Mouse (Mus musculus) neural tube, embryonic 13.5 days (tissue): ENCODE measurements around the gene Camkk2. TPM values are rescaled to one million over a fixed set of nuclear protein-coding genes. Genes with fewer than 3 reads are reported as not detected.

Source experiments
- ATAC-seq: fragments of 200-750 bp; cut with Nextera tagmentation; 2 replicates; pipeline ENCODE4 v1.8.0; 2017; ENCODE audit warnings: low read depth, mild to moderate bottlenecking, moderate TSS enrichment, moderate library complexity
- H3K27ac ChIP-seq: fragments of 300-500 bp; sonication (generic); replicated peaks from 2 replicates; pipeline ENCODE4 v1.5.1; 2015; ENCODE audit warnings: moderate library complexity, mild to moderate bottlenecking, inconsistent platforms
- H3K27me3 ChIP-seq: fragments of 300-500 bp; sonication (generic); 2 replicates; pipeline ENCODE4 v1.6.1; 2015; ENCODE audit warnings: mild to moderate bottlenecking, inconsistent platforms
- H3K36me3 ChIP-seq: fragments of 300-500 bp; sonication (generic); 2 replicates; pipeline ENCODE4 v1.6.1; 2015; ENCODE audit warnings: mild to moderate bottlenecking, inconsistent platforms
- H3K4me1 ChIP-seq: fragments of 300-500 bp; sonication (generic); replicated peaks from 2 replicates; pipeline ENCODE4 v1.6.1; 2015; ENCODE audit warnings: inconsistent platforms
- H3K4me2 ChIP-seq: fragments of 300-500 bp; sonication (generic); 2 replicates; pipeline ENCODE4 v1.6.1; 2015; ENCODE audit warnings: inconsistent platforms, mild to moderate bottlenecking, moderate library complexity
- H3K4me3 ChIP-seq: fragments of 300-500 bp; sonication (generic); 2 replicates; pipeline ENCODE4 v1.5.1; 2015; ENCODE audit warnings: mild to moderate bottlenecking, inconsistent platforms
- H3K9ac ChIP-seq: fragments of 300-500 bp; sonication (generic); 2 replicates; pipeline ENCODE4 v1.6.1; 2015; ENCODE audit warnings: moderate library complexity, mild to moderate bottlenecking, inconsistent platforms
- H3K9me3 ChIP-seq: fragments of 300-500 bp; sonication (generic); 2 replicates; pipeline ENCODE4 v1.6.1; 2016; ENCODE audit warnings: inconsistent platforms
- WGBS: fragments of 180-500 bp; shearing (Covaris S2); methylation state at CpG from one replicate; pipeline ENCODE4 v1.1.7; 2015; 5-methylcytosine and 5-hydroxymethylcytosine counted together
- polyA plus RNA-seq: library from polyadenylated mRNA; unstranded; fragments of >200 nt; fragmentation: Nextera tagmentation; extraction: Ambion mirVana; gene quantifications from 2 replicates; pipeline ENCODE4 v1.2.1, GENCODE M21; 2015

Gene Camkk2
- polyA plus RNA-seq, 1 experiment from 2014 or later = 55.4 TPM

GRCm38 (mm10) chr5:122730776-122731175, 48.4 kb downstream of the Camkk2 start:
- Histone ChIP-seq H3K27me3 (no peaks in the 10 kb centered on the region), H3K9ac (no peak overlapping the region), H3K36me3 (peaks cover 25% of the 10 kb centered on the region), H3K4me2 (no peak overlapping the region), H3K27ac (no peak overlapping the region), H3K4me3 (no peak overlapping the region), H3K4me1 (peaks cover 11% of the 10 kb centered on the region; the same call in 1 of the 2 replicates), H3K9me3 (no peaks in the 10 kb centered on the region)
- no peak for ATAC-seq
- 90% methylated on average over 10 of the region's 10 CpGs for WGBS

GRCm38 (mm10) chr5:122727096-122727495, 52.1 kb downstream of the Camkk2 start:
- H3K27me3 ChIP-seq = no peaks in the 10 kb centered on the region
- no peak overlapping the region for H3K27ac ChIP-seq
- H3K9ac ChIP-seq = no peak overlapping the region
- no peak for ATAC-seq
- H3K4me1 ChIP-seq = peaks cover 10% of the 10 kb centered on the region; the same call in 1 of the 2 replicates
- H3K9me3 ChIP-seq = no peaks in the 10 kb centered on the region
- no peak overlapping the region for H3K4me3 ChIP-seq
- WGBS = 95% methylated on average over 7 of the region's 7 CpGs
- peaks cover 10% of the 10 kb centered on the region; the same call in 1 of the 2 replicates for H3K36me3 ChIP-seq
- no peak overlapping the region for H3K4me2 ChIP-seq

GRCm38 (mm10) chr5:122726595-122726994, 52.6 kb downstream of the Camkk2 start:
- Histone ChIP-seq H3K4me3 (no peak overlapping the region), H3K4me2 (no peak overlapping the region), H3K36me3 (peaks cover 10% of the 10 kb centered on the region; the same call in 1 of the 2 replicates), H3K9ac (no peak overlapping the region; the same call in 1 of the 2 replicates), H3K27ac (no peak overlapping the region), H3K4me1 (peaks cover 7% of the 10 kb centered on the region; the same call in 1 of the 2 replicates), H3K9me3 (no peaks in the 10 kb centered on the region), H3K27me3 (no peaks in the 10 kb centered on the region)
- no peak for ATAC-seq
- WGBS = 83% methylated on average over 5 of the region's 5 CpGs

GRCm38 (mm10) chr5:122726068-122726467, 53.1 kb downstream of the Camkk2 start:
- Histone ChIP-seq H3K27ac (no peak overlapping the region), H3K27me3 (no peaks in the 10 kb centered on the region), H3K36me3 (peaks cover 10% of the 10 kb centered on the region; the same call in 1 of the 2 replicates), H3K9me3 (no peaks in the 10 kb centered on the region), H3K4me2 (no peak overlapping the region), H3K9ac (no peak overlapping the region), H3K4me1 (peaks cover 7% of the 10 kb centered on the region; the same call in 1 of the 2 replicates), H3K4me3 (no peak overlapping the region)
- 28% methylated on average over 7 of the region's 7 CpGs for WGBS
- ATAC-seq = peak; percentile 40; the same call in 1 of the 2 replicates

- no peak overlapping the region for H3K4me3 ChIP-seq
- no peak for ATAC-seq
- WGBS = 92% methylated on average over 13 of the region's 13 CpGs
- no peak overlapping the region for H3K4me2 ChIP-seq
- H3K36me3 ChIP-seq = peaks cover 10% of the 10 kb centered on the region; the same call in 1 of the 2 replicates
- H3K4me1 ChIP-seq = peaks cover 7% of the 10 kb centered on the region; the same call in 1 of the 2 replicates
- H3K9me3 ChIP-seq = no peaks in the 10 kb centered on the region
- H3K27me3 ChIP-seq = no peaks in the 10 kb centered on the region
- no peak overlapping the region for H3K9ac ChIP-seq
- no peak overlapping the region for H3K27ac ChIP-seq
These were observed 53.8 kb downstream of the Camkk2 start for GRCm38 (mm10) chr5:122725453-122725852.

GRCm38 (mm10) chr5:122719168-122719567, 60.0 kb downstream of the Camkk2 start:
- Histone ChIP-seq H3K27ac (no peak overlapping the region), H3K36me3 (no peaks in the 10 kb centered on the region), H3K4me3 (no peak overlapping the region), H3K4me2 (no peak overlapping the region), H3K4me1 (no peaks in the 10 kb centered on the region), H3K27me3 (no peaks in the 10 kb centered on the region), H3K9me3 (no peaks in the 10 kb centered on the region), H3K9ac (no peak overlapping the region)
- WGBS = 92% methylated on average over 8 of the region's 8 CpGs
- ATAC-seq = no peak

- Histone ChIP-seq H3K36me3 (no peaks in the 10 kb centered on the region), H3K4me2 (no peak overlapping the region), H3K9ac (no peak overlapping the region), H3K9me3 (no peaks in the 10 kb centered on the region), H3K4me3 (no peak overlapping the region), H3K27me3 (no peaks in the 10 kb centered on the region), H3K4me1 (no peaks in the 10 kb centered on the region), H3K27ac (no peak overlapping the region)
- ATAC-seq = no peak
- WGBS = 86% methylated on average over 7 of the region's 7 CpGs
These were observed 60.8 kb downstream of the Camkk2 start for GRCm38 (mm10) chr5:122718400-122718799.

- Histone ChIP-seq H3K27ac (no peak overlapping the region), H3K4me1 (no peaks in the 10 kb centered on the region), H3K27me3 (no peaks in the 10 kb centered on the region), H3K9me3 (no peaks in the 10 kb centered on the region), H3K4me3 (no peak overlapping the region), H3K9ac (no peak overlapping the region), H3K36me3 (no peaks in the 10 kb centered on the region), H3K4me2 (no peak overlapping the region)
- no peak for ATAC-seq
- WGBS = 93% methylated on average over 2 of the region's 2 CpGs
These were observed 62.4 kb downstream of the Camkk2 start for GRCm38 (mm10) chr5:122716793-122717192.

- no peak for ATAC-seq
- Histone ChIP-seq H3K4me1 (no peaks in the 10 kb centered on the region), H3K4me2 (no peak overlapping the region), H3K27me3 (no peaks in the 10 kb centered on the region), H3K27ac (no peak overlapping the region), H3K4me3 (no peak overlapping the region), H3K36me3 (no peaks in the 10 kb centered on the region), H3K9me3 (no peaks in the 10 kb centered on the region), H3K9ac (no peak overlapping the region)
- 50% methylated on average over 1 of the region's 1 CpGs for WGBS
These were observed 63.5 kb downstream of the Camkk2 start for GRCm38 (mm10) chr5:122715723-122716122.

- H3K27me3 ChIP-seq = no peaks in the 10 kb centered on the region
- WGBS = 84% methylated on average over 6 of the region's 6 CpGs
- no peak for ATAC-seq
- H3K9ac ChIP-seq = no peak overlapping the region
- H3K36me3 ChIP-seq = no peaks in the 10 kb centered on the region
- no peak overlapping the region for H3K27ac ChIP-seq
- H3K4me3 ChIP-seq = no peak overlapping the region
- no peaks in the 10 kb centered on the region for H3K9me3 ChIP-seq
- peaks cover 20% of the 10 kb centered on the region for H3K4me1 ChIP-seq
- no peak overlapping the region for H3K4me2 ChIP-seq
These were observed 70.4 kb downstream of the Camkk2 start for GRCm38 (mm10) chr5:122708819-122709218.

GRCm38 (mm10) chr5:122707276-122708181, 71.7 kb downstream of the Camkk2 start, which contains the start of gene P2rx4:
Gene P2rx4 (plus strand): TSS chr5:122707544.
- WGBS = 2% methylated on average over 64 of the region's 66 CpGs
- Histone ChIP-seq H3K36me3 (no peaks in the 10 kb centered on the region), H3K27me3 (no peaks in the 10 kb centered on the region), H3K4me1 (peaks cover 20% of the 10 kb centered on the region), H3K27ac (peak within 1 kb of the TSS; percentile 91), H3K4me3 (peak within 1 kb of the TSS; percentile 70), H3K9me3 (no peaks in the 10 kb centered on the region), H3K4me2 (peak within 1 kb of the TSS; percentile 83), H3K9ac (peak within 1 kb of the TSS; percentile 87)
- ATAC-seq = peak; percentile 90

GRCm38 (mm10) chr5:122706917-122707275, 72.3 kb downstream of the Camkk2 start:
- Histone ChIP-seq H3K4me3 (peak overlapping the region; percentile 70), H3K4me1 (peaks cover 20% of the 10 kb centered on the region), H3K4me2 (peak overlapping the region; percentile 83), H3K27ac (peak overlapping the region; percentile 91), H3K36me3 (no peaks in the 10 kb centered on the region), H3K9me3 (no peaks in the 10 kb centered on the region), H3K27me3 (no peaks in the 10 kb centered on the region), H3K9ac (peak overlapping the region; percentile 87)
- WGBS = 47% methylated on average over 5 of the region's 5 CpGs
- no peak; the same call in 1 of the 2 replicates for ATAC-seq
